Mouse (Mus musculus): ENCODE results near the gene Socs3.
A peak's percentile ranks its signal among the peaks of the same experiment; 100 is the strongest.

Socs3 gene

GRCm38 (mm10) chr11:117995255-117995654 lies 25.4 kb upstream of the Socs3 start:
- no peak for DNase-seq (ENCODE audit: low spot score in 2 of 2)

- peak in 1 of 2 experiments; percentile 28 for DNase-seq (ENCODE audit: low spot score in 2 of 2)
These were observed 24.6 kb upstream of the Socs3 start for GRCm38 (mm10) chr11:117994250-117995057.

- no peak for DNase-seq (ENCODE audit: low spot score in 2 of 2)
These were observed 23.6 kb upstream of the Socs3 start for GRCm38 (mm10) chr11:117993190-117994175.

GRCm38 (mm10) chr11:117991502-117992470 lies 21.9 kb upstream of the Socs3 start:
- no peak for DNase-seq (ENCODE audit: low spot score in 2 of 2)

- DNase-seq (ENCODE audit: low spot score in 2 of 2), result no peak
These were observed 20.1 kb upstream of the Socs3 start for GRCm38 (mm10) chr11:117989926-117990325.

GRCm38 (mm10) chr11:117989241-117989640 lies 19.4 kb upstream of the Socs3 start:
- no peak for DNase-seq (ENCODE audit: low spot score in 2 of 2)

GRCm38 (mm10) chr11:117987968-117988367 lies 18.1 kb upstream of the Socs3 start:
- no peak for DNase-seq (ENCODE audit: low spot score in 2 of 2)

GRCm38 (mm10) chr11:117987032-117987451 lies 17.2 kb upstream of the Socs3 start:
- no peak for DNase-seq (ENCODE audit: low spot score in 2 of 2)

- DNase-seq (ENCODE audit: low spot score in 2 of 2), result peak; percentile 83 to 86
These were observed 16.5 kb upstream of the Socs3 start, which contains the start of gene Pgs1 for GRCm38 (mm10) chr11:117986126-117987031. Gene Pgs1 (plus strand): TSS chr11:117986292.

GRCm38 (mm10) chr11:117983770-117984169 lies 13.9 kb upstream of the Socs3 start:
- no peak for DNase-seq (ENCODE audit: low spot score in 2 of 2)

- no peak for DNase-seq (ENCODE audit: low spot score in 2 of 2)
These were observed 12.6 kb upstream of the Socs3 start for GRCm38 (mm10) chr11:117982426-117982825.

GRCm38 (mm10) chr11:117979388-117979787 lies 9.5 kb upstream of the Socs3 start:
- DNase-seq (ENCODE audit: low spot score in 2 of 2), result no peak

GRCm38 (mm10) chr11:117977694-117978360 lies 8.0 kb upstream of the Socs3 start:
- no peak for DNase-seq (ENCODE audit: low spot score in 2 of 2)

- DNase-seq (ENCODE audit: low spot score in 2 of 2), result no peak
These were observed 6.3 kb upstream of the Socs3 start for GRCm38 (mm10) chr11:117976081-117976582.

- DNase-seq (ENCODE audit: low spot score in 2 of 2), result no peak
These were observed 5.5 kb upstream of the Socs3 start for GRCm38 (mm10) chr11:117975211-117975967.

GRCm38 (mm10) chr11:117974327-117975125 lies 4.7 kb upstream of the Socs3 start:
- no peak for DNase-seq (ENCODE audit: low spot score in 2 of 2)

GRCm38 (mm10) chr11:117973569-117973968 lies 3.7 kb upstream of the Socs3 start:
- no peak for DNase-seq (ENCODE audit: low spot score in 2 of 2)

All from frontal cortex, postnatal 14 days (tissue).